Mouse (Mus musculus) gastrocnemius, adult 8-10 months (tissue): ENCODE results near the gene Nrde2. TPM values are rescaled to one million over a fixed set of nuclear protein-coding genes. Genes with fewer than 3 reads are reported as not detected.
A peak's percentile ranks its signal among the peaks of the same experiment; 100 is the strongest.

ENCODE experiments used
- DNase-seq, 2 experiments: peaks; one replicate each; pipeline ENCODE4 v3.0.0; 2022; ENCODE audit warnings: low spot score in 2 of 2
- total RNA-seq, 4 experiments: library from RNA; stranded (reverse); gene quantifications; 2 replicates each; pipeline ENCODE4 v1.2.4; 2022

Nrde2 gene
- total RNA-seq, 4 experiments from 2014 or later, result 5.9 to 11.3 (median 9.4) TPM

DNA sequence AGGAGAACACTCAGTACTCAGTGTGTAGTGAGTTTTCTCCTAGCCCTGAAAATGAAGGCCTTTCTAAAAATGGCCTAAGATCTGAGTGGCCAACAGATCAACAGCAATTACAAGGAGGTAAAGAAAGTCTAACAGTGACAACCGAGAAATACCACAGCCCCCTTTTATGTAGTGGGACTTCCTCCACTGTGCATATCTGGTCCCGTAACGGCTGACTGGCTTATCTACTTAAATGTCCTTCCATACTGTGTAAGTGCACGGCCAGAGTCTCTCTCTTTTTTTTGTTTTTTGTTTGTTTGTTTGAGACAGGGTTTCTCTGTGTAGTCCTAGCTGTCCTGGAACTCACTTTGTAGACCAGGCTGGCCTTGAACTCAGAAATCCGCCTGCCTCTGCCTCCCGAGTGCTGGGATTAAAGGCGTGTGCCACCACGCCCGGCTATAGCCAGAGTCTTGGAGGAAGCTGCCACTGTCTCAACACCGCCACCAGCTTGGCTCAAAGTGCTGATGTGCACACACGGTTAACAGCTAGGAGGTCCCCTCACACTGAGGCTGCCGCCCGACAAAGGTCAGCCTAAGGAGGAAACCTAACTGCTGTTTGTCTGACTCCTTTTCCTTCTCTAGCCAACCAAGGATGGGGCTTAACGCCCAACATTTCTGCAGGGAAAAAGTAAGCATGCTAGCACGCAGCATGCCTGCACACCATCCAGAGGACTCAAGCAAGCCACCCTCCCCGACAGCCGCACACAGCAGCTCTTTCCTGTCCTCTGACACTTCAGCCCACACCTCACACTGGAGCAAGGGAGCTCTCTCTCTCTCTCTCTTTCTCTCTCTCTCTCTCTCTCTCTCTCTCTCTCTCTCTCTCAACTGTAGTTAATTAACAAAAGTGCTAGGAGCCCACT is 32.2 kb downstream of the Nrde2 start:
- DNase-seq, result no peak

DNA sequence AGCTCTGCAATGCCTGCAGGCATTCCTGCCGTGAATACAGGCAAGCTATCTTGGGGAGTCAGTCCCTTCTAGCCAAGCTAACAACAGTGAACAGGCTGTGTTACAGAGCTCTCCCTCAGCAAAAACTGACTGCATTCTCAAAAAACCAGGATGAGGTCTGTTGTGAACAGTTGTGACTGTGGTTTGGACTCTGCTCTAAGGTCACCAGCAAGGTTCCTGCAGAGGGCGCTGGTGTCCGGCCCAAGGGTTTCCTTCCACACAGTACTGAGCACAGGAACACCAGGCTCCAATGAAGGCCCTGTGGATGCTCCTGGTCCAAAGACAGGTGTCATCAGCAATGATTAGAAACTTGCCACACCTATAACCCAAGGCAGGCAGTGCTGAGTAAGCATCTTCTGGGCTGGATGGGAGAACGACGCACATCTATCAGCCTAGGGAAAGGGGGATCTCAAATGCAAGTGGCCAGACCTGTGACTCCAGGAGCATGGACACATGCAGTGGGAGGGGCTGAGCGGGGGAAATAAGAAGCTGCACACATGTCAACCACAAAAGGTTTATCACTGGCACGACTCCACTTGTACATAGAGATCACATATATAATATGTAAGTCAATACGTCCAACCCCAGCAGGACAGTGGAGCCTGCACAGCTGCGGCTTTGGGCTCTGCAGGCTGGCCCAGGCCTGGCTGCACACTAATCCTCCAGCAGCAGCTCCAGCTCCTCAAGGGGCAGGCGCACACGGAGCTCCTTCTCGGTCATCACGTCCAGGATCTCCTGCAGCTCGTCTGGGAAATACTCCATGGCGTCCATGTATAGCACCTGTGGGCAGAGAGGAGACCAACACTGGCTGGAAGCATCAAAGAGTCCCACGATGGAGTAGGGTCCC is 34.3 kb downstream of the Nrde2 start:
- no peak for DNase-seq

DNA sequence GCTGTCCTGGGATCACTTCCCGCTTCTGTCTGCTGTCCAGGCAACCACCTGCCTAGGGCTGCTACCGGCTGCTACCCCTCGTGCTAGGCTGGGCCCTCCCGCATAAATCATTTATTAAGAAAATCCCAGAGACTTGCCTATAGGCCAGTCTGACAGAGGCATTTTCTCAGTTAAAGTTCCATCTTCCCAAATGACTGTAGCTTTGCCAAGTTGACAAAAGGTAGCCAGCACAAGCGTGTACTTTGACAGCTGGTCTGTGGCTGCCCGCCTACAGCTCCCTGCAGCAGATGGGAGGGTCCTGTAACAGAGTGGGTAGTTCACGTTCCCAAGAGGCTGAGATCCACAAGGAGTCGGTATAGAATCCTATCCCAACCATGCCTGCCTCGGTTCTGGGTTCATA is 36.0 kb downstream of the Nrde2 start:
- no peak for DNase-seq

DNA sequence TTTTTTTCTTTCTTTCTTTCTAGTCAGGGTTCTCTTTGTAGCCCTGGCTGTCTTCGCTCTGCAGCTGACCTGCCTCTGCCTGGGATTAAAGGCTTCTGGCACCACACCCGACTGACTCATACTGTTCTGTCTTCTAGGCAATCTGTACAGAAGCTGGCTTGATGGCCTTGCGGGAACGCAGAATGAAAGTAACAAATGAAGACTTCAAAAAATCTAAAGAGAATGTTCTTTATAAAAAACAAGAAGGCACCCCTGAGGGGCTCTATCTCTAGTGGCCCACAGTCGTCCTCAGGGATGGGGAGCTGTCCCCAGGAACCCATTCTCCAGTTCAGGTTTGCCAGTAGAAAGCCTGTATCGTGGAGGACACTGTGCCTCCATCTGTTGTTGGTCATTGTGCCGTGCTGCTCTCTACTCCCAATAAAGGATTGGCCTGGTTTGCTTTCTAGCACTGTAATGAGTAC is 36.5 kb downstream of the Nrde2 start:
- peak; percentile 47 to 57 for DNase-seq

DNA sequence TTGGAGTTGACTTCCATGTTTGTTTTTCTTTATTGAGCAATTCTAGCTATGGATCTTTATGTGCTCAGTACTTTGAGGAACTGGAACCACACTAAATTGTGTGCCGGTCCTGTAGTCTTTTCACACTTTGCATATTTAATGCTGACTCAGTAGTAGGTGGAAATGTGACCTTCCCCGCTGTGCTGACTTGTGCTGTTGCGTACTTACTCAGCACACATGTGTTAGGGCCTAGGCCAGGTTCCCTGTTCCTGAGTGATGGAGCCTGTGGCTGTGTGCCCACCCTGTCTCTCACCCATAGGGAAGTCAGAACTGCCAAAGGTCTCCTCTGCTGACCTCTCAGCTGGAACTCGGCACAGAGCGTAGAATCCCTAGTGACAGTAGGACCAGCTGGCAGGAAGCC is 43.5 kb downstream of the Nrde2 start:
- peak; percentile 25 to 29 for DNase-seq

DNA sequence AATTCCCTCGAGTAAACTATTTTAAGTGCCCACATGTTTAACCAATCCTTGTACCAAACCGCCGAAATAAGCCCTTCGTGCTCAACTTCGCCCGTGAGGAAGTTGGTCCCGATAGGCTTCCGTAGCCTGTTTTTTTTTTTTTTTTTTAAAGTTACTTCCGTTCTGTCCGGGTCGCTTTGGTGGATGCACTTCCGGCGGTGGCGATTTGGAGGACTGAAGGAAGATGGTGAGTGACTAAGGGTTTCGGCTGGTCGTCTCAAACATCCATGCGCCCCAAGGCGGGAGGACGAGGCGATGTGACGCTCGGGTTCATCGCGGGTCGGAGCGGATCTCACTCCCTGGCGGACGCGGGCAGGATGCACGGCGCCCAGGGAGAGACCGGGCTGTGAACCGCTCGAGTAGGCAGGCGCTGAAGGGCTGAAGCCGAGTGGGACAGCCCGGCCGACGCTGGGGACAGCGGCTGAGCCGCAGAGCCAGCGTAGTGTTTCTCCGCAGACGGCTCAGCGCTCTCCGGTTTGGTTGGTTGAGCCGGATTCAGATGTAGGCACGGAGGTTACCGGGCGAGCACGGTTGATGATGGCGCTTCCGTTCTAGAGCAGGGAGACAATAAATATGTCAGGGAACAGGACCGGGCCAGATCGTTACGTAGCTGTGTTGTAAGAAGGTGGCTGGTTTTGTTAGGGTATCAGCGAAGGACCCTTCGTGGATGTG is 49.3 kb downstream of the Nrde2 start, which contains the start of gene Psmc1:
TSS of gene Psmc1 (plus strand) at position 169 of the 711 bp plus-strand sequence.
- peak; percentile 43 to 68 for DNase-seq

DNA sequence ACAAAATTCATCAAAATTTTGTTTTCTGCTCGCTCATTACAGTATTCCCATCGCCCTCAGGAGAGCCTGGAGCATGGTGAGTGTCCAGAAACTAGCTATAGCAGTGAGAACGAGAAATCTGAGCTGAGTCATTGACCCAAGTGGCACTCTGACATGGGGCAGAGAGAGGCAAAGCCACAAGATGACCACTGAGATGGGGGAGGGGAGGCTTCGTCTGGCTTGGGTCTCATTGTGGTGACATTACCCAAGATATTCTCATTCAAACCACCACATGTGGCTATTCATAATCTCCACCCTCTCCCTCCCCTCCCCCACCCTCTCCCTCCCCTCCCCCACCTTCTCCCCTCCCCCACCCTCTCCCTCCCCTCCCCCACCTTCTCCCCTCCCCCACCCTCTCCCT is 52.0 kb downstream of the Nrde2 start:
- no peak for DNase-seq

DNA sequence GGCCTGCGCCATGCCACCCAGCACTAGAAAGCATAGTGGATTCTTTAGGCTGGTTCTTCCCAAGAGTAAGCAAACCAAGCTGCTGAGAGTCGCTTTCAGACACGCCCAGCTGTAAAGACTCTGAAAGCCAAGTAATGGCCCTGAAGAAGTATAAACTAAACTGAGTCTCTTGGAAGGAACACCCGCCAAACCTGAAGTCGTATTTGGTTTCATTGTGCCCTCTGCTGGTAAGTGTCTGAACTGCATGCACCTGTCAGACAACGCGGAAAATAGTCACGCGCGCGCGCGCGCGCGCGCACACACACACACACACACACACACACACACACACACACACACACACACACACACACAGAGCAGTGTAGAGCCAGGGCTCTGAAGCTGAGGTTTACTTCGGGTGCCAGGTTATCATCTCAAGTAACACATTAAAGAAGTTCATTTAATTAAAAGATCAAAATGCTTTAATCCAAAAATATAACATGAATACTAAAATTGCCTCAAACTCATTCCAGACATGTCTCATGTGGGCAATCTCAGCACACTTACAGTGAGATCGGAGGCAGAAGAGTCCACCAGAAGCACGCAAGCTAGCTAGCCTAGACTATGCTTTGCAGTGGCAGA is 53.1 kb downstream of the Nrde2 start:
- peak; percentile 43 to 44 for DNase-seq

DNA sequence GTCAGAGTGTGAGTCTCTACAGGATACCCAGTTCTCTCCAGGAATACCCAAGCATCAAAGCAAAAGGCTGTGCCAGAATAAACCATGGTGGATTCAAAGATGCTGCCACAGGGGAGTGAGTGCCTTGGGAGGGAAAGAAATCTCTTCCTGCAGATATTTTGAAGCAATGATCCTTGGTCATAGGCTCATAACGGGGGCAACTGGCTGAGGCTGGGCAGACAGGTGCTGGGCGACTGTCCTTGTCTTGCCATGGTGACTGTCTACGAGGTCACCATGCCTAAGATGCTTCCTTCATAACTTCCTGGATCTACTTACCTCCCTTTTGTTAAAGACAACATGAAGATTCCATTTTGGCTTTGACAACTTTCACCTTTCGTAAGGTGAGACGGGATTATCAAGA is 54.9 kb downstream of the Nrde2 start:
- no peak for DNase-seq

DNA sequence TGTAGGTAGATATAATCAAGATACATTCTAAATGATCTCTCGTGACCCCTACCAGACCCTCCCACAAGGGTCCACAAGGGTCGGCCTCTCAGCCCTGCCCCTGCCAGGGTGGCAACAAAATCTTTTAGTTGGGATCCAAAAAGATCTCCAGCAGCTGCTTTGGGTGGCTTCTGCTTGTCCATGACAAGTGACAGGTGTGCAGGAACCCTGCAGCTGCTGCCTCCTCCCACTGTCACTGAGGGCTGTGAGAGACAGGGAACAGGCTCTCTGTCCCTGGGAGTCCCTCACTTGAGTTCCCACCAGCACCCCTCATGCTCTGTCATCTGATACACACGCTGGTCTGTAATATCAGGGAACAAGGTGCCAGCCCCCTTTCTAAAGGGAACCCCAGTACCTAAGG is 57.8 kb downstream of the Nrde2 start:
- DNase-seq, result no peak

DNA sequence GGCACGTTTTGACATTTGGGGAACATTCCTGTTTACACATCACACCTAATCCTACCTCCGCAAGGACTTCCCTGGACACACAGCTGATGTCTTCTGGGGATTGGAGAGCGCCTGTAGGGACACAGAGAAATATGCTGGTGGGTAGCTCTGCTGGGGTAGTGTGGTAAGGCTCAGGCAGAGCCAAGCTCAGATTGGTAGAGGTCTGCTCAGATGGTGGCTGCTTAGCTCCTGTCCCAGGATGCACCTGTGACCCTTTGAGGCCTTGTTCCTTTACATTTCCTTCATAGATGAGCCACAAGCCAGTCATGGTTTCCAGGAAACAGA is 58.8 kb downstream of the Nrde2 start:
- DNase-seq, result no peak

DNA sequence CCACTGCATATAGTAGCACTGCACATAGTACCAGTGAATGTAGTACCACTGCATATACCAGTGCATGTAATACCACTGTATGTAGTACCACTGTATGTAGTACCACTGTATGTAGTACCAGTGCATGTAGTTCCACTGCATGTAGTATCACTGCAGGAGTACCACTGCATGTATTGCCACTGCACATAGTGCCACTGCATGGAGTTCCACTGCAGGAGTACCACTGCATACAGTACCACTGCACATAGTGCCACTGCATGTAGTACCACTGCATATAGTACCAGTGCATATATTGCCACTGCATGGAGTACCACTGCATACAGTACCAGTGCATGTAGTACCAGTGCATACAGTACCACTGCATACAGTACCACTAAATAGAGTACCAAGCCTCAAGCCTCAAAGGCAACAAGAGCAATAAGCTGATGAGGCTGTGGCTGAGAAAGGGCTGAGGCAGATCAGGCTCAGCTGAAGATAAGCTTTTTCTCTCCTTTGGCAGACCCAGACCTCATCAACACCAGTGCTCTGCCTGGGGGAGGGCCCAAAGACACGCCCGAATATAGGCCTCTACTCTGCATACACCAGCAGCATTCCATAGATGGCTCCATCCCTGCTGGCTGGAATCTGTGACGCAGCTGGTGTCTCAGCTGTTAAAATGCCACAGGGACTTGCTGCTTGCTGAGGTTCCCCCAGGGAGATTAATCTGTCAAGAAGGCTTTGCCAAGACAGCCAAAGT is 59.3 kb downstream of the Nrde2 start:
- DNase-seq, result no peak

DNA sequence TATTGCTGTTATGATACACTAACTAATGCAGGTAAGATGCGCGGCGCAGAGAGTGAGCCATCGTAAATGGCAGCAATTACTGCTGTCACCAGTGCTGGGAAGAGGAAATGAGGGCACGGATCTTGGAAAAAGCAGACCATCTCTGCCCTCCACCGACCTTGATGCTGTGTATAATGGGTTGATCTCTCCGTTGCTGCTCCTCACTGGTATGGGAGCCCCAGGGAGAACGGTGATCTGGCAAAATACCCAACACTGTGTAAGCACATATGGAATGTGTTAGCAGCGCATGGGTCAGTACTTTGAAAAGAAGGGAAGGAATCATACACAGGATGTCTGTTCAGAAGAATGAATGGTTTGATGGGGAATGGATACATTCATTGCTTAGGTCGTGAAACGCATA is 66.4 kb downstream of the Nrde2 start:
- DNase-seq, result no peak

DNA sequence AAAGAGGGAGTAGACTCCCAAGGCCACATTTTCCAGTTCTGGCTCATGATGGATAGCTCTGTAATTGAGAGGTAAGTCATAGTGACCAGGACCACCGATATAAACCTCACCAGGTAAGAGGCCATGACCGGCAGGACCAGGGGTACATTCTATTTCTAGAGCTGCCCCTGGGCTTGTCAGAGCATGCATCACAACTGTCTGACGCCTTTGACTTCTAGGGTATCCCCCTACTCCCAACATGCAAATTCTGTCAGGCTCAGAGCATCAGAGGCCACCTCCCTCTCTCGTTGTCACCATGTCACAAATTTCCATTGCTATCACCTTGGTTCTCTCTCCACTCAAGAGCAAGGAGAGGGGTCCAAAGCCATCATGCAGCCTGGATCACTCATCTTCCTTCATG is 68.7 kb downstream of the Nrde2 start:
- DNase-seq, result no peak

DNA sequence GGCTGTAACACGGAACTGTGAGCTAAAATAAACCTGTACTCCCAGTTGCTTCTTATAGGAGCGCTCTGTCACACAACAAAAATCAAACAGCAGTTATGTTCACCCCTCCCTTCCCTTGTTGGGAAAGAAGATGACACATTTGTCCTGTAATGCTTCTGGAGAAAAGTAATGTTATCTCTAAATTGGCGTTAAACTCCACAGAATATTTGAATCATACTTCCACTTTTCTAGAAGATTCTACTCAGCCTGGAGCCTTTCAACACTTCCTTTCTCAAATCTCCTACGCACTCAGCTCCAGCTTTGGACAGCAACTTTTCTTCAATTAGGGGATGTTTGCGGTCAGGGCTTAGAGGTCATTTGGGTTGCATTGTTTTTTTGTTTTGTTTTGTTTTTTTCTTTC is 70.2 kb downstream of the Nrde2 start:
- no peak for DNase-seq

DNA sequence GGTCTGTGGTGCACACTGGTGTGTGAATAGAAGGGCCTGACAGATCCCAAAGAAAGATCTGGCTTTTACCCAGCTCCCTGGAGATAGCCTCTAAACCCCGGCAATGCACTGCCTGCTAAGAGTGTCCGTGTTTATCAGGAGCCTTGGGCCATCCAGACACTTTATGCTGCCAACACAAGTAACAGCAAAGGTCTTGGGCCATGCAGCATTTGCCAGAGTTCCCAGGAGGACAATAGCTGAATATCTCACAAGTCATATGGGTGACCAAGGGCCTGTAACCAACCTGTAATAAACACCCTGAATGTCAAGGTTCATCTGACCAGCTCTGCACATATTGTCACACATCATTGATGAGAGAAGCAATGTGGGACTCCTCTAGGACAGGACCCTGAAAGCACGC is 71.4 kb downstream of the Nrde2 start:
- no peak for DNase-seq

DNA sequence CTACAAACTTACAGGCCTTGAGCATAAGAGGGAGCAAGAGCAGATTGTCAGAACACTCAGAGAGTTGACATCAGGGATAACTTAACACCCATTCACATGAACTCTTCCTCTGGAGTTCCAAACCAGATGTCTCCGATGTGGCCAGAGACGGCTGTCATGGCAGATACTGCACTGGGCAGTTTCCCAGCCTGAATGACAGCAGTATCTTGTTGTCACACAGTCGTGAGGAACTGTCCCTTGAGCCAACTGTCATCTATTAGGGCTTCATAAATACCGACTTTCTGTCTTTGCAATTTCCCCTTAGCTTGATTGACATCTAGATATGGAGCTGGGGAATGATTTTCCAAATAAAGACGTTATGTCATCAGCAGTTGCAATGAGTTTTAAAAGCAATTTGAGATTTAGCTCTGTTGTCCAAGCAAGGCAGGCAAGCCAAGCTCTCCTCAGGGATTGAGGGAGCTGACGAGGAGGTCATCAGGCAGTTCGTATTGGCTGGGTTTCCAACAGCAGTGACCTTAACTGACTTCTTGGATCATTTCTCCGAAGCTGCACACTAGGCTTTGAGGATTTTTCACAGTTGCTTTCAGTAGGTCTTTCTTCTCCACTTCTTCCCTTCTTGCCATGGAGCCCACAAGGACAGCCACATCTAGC is 79.7 kb downstream of the Nrde2 start:
- peak; percentile 20 to 38 for DNase-seq

DNA sequence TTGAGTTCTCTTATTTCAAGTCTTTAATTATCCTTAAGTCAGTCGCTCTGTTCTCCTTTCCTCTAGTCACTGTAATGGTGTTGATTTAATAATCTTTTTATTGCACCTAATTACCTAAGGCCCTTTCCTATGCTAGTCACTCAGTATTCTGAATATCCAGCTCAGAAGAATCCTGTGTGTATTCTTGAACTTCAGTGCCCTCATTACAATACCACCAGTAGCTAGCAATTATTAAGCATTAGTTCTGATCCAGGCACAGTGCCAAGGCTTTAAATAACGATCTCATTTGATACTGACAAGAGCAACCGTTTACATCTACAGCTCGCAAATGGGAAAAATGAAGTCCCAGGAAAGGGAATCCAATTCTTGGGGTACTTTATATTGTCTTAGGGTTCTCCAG is 83.7 kb downstream of the Nrde2 start:
- no peak for DNase-seq
